Comparison of ENCODE assay signal across 9 mouse cellular contexts in genomic region chr10:79695231-79696128, GRCm38 (mm10). TPM values are rescaled to one million over a fixed set of nuclear protein-coding genes. Genes with fewer than 3 reads are reported as not detected.
DNase-seq lines count a peak whose midpoint lies in the region; TF ChIP-seq lines count a peak whose summit lies in the region.
"Had no signal": no experiment of that assay in that cellular context is flagged by ENCODE, and none has a peak within 500 bp of the region (broad histone marks: within the 10 kb centered on the region; RNA-seq: fewer than 3 reads in every experiment).

No protein-coding gene starts in this region.

- peak; percentile 57 to 74 for DNase-seq in right cerebral cortex, adult 2 months (ENCODE audit: low spot score in 2 of 2)
- no peak for DNase-seq in right cerebral cortex, postnatal 36 days (ENCODE audit: low spot score in 2 of 2)
- peak; percentile 78 for DNase-seq in cerebellum, adult 8-10 months
- DNase-seq in gastrocnemius, postnatal 10 days, result peak; percentile 83
- DNase-seq in induced T-regulatory cell, adult 2 months (ENCODE audit: low read depth), result peak; percentile 79
- peak; percentile 88 for DNase-seq in liver
- peak; percentile 80 for DNase-seq in naive thymus-derived CD4-positive, alpha-beta T cell, adult 2 months (ENCODE audit: low read depth)

- no peaks in the 10 kb centered on the region for H3K36me3 ChIP-seq in testis, adult 2 months (ENCODE audit: control insufficient read depth, insufficient read depth, low read length)

- TF ChIP-seq POLR2A in testis, adult 2 months (IDR thresholded peaks at IDR 0.05; ENCODE audit: control insufficient read depth, low read depth, low read length), result no peak

- TF ChIP-seq CTCF in testis, adult 2 months (IDR thresholded peaks at IDR 0.05; ENCODE audit: control insufficient read depth, insufficient read depth, insufficient replicate concordance, low read depth, low read length), result peak; percentile 79; the same call in 1 of the 2 replicates

- no peak overlapping the region for H3K27ac ChIP-seq in testis, adult 2 months (ENCODE audit: control insufficient read depth, insufficient read depth, low read depth, low read length)

- H3K4me3 ChIP-seq in testis, adult 2 months (ENCODE audit: control insufficient read depth, low read depth, low read length), result no peak overlapping the region
- H3K4me3 ChIP-seq: erythroblast, embryonic 14.5 days had no signal

- peaks cover 3% of the 10 kb centered on the region; the same call in 1 of the 2 replicates for H3K4me1 ChIP-seq in testis, adult 2 months (ENCODE audit: control insufficient read depth, insufficient read depth, low read length)

- no peaks in the 10 kb centered on the region for H3K27me3 ChIP-seq in testis, adult 2 months (ENCODE audit: control insufficient read depth, insufficient read depth, low read length)

RNA-seq across cellular contexts. Expression of gene Gzmm, which starts 6.7 kb away (rescaled TPM):
- total RNA-seq in gastrocnemius, postnatal 10 days (2021), result 1 to 10 TPM; 2.3 to 2.7 TPM
- polyA plus RNA-seq in testis, adult 2 months (2012; rRNA removed), result 0.33 and 0.52 TPM in 2 replicates

RNA-seq across cellular contexts. Expression of gene Bsg, which starts 8.8 kb away (rescaled TPM):
- total RNA-seq in gastrocnemius, postnatal 10 days (2021), result 100 to 1,000 TPM; 420 to 439 TPM
- 849 and 920 TPM in 2 replicates for polyA plus RNA-seq in testis, adult 2 months (2012; rRNA removed)

RNA-seq across cellular contexts. Expression of gene Cdc34, which starts 13.5 kb away (rescaled TPM):
- 100 to 1,000 TPM; 265 to 287 TPM for total RNA-seq in gastrocnemius, postnatal 10 days (2021)
- 855 and 952 TPM in 2 replicates for polyA plus RNA-seq in testis, adult 2 months (2012; rRNA removed)

RNA-seq across cellular contexts. Expression of gene Hcn2, which starts 21.0 kb away (rescaled TPM):
- under 1 TPM; 0.86 to 0.96 TPM for total RNA-seq in gastrocnemius, postnatal 10 days (2021)
- 0.69 and 0.88 TPM in 2 replicates for polyA plus RNA-seq in testis, adult 2 months (2012; rRNA removed)

RNA-seq across cellular contexts. Expression of gene Tpgs1, which starts 26.3 kb away (rescaled TPM):
- 10 to 100 TPM; 18.3 to 18.7 TPM for total RNA-seq in gastrocnemius, postnatal 10 days (2021)
- 33.9 and 36.7 TPM in 2 replicates for polyA plus RNA-seq in testis, adult 2 months (2012; rRNA removed)

Comparison
In these comparisons a context has a peak if more than half of its experiments do, and no peak if none do; other contexts are left out.
1. DNase-seq: peak in right cerebral cortex, adult 2 months (2 of 2), cerebellum, adult 8-10 months (single experiment), gastrocnemius, postnatal 10 days (single experiment), induced T-regulatory cell, adult 2 months (single experiment), liver (single experiment) and naive thymus-derived CD4-positive, alpha-beta T cell, adult 2 months (single experiment); none in right cerebral cortex, postnatal 36 days (0 of 2).